Mouse (Mus musculus) liver, postnatal 0 days (tissue): Measurements from ENCODE around the gene Ggt1. TPM values are rescaled to one million over a fixed set of nuclear protein-coding genes. Genes with fewer than 3 reads are reported as not detected.
"Not testable (repeated sequence)": the region's sequence is repeated elsewhere in the genome, so short reads cannot be mapped to it uniquely, and the experiment has no call there.

ENCODE experiments used
- ATAC-seq: fragments of 200-750 bp; cut with Nextera tagmentation; 2 replicates; pipeline ENCODE4 v1.8.0; 2017; ENCODE audit warnings: mild to moderate bottlenecking, moderate library complexity
- DNase-seq: peaks from one replicate; pipeline ENCODE4 v3.0.0-alpha.2; 2016
- H3K27ac ChIP-seq: fragments of 300-500 bp; sonication (generic); 2 replicates; pipeline ENCODE4 v1.5.1; 2014; ENCODE audit warnings: antibody characterized with exemption, moderate library complexity, mild to moderate bottlenecking, low read depth
- H3K27me3 ChIP-seq: fragments of 300-500 bp; sonication (generic); 2 replicates; pipeline ENCODE4 v1.6.1; 2014; ENCODE audit warnings: low read length, control low read depth, mixed read lengths; ENCODE audit not compliant: insufficient read depth
- H3K36me3 ChIP-seq: fragments of 300-500 bp; sonication (generic); replicated peaks from 2 replicates; pipeline ENCODE4 v1.6.1; 2014; ENCODE audit warnings: mild to moderate bottlenecking, control low read depth, low read length, moderate library complexity, mixed read lengths; ENCODE audit not compliant: insufficient read depth
- H3K4me1 ChIP-seq: fragments of 300-500 bp; sonication (generic); 2 replicates; pipeline ENCODE4 v1.6.1; 2014; ENCODE audit warnings: antibody characterized with exemption, mild to moderate bottlenecking, control low read depth; ENCODE audit not compliant: insufficient read depth
- H3K4me2 ChIP-seq: fragments of 300-500 bp; sonication (generic); 2 replicates; pipeline ENCODE4 v1.6.1; 2014; ENCODE audit warnings: low read depth, mild to moderate bottlenecking, low read length, moderate library complexity, mixed read lengths
- H3K4me3 ChIP-seq: fragments of 300-500 bp; sonication (generic); 2 replicates; pipeline ENCODE4 v1.5.1; 2014; ENCODE audit warnings: low read depth, low read length
- H3K9ac ChIP-seq: fragments of 300-500 bp; sonication (generic); replicated peaks from 2 replicates; pipeline ENCODE4 v1.6.1; 2014; ENCODE audit warnings: mild to moderate bottlenecking, moderate library complexity
- H3K9me3 ChIP-seq: fragments of 300-500 bp; sonication (generic); 2 replicates; pipeline ENCODE4 v1.6.1; 2016; ENCODE audit warnings: mild to moderate bottlenecking, control low read depth, low read length, mixed read lengths
- CTCF ChIP-seq: sonication (generic); IDR thresholded peaks from 2 replicates; pipeline ENCODE4 v1.5.1; 2016; ENCODE audit warnings: antibody characterized with exemption, low read depth
- EP300 ChIP-seq: IDR thresholded peaks from 2 replicates; pipeline ENCODE4 v1.6.1; 2016; ENCODE audit warnings: antibody characterized with exemption, low read depth, mild to moderate bottlenecking
- WGBS: fragments of 180-500 bp; shearing (Covaris S2); extraction: QIAGEN DNeasy Blood & Tissue Kit; methylation state at CpG from one replicate; pipeline ENCODE4 v1.1.7; 2014; ENCODE audit not compliant: insufficient replicate concordance; 5-methylcytosine and 5-hydroxymethylcytosine counted together
- polyA plus RNA-seq: library from polyadenylated mRNA; unstranded; fragments of >200 nt; fragmentation: Nextera tagmentation; extraction: Ambion mirVana; gene quantifications from 2 replicates; pipeline ENCODE4 v1.2.1, GENCODE M21; 2015

Ggt1 gene
- polyA plus RNA-seq, 1 experiment from 2014 or later: 27.4 TPM

DNA sequence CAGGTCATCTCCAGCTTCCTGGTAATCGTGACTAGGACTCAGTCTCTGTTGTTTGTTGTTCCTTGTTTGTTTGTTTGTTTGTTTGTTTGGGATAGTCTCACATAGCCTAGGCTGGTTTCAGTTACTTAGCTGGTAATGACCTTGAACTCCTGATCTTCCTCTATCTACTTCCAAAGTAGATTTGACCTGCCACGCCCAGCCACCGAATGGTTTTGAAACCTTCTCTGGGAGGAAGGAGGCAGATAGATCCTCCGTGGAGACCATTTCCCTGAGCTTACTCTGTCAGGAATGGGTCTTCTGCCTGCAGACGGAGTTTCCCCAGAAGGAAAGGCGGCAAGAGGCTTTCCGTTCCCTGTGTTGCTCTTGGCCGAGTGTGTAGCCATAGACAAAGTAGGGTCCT is 1.2 kb downstream of the Ggt1 start:
- ATAC-seq: no peak
- Histone ChIP-seq H3K36me3 (no peaks in the 10 kb centered on the region), H3K4me1 (peaks cover 27% of the 10 kb centered on the region), H3K27me3 (peaks cover 36% of the 10 kb centered on the region), H3K9me3 (no peaks in the 10 kb centered on the region), H3K4me3 (no peak overlapping the region), H3K4me2 (no peak overlapping the region), H3K27ac (no peak overlapping the region), H3K9ac (no peak overlapping the region)
- no peak for DNase-seq
- WGBS: 80% methylated on average over 8 of the region's 8 CpGs
- TF ChIP-seq EP300 (no peak), CTCF (no peak)

DNA sequence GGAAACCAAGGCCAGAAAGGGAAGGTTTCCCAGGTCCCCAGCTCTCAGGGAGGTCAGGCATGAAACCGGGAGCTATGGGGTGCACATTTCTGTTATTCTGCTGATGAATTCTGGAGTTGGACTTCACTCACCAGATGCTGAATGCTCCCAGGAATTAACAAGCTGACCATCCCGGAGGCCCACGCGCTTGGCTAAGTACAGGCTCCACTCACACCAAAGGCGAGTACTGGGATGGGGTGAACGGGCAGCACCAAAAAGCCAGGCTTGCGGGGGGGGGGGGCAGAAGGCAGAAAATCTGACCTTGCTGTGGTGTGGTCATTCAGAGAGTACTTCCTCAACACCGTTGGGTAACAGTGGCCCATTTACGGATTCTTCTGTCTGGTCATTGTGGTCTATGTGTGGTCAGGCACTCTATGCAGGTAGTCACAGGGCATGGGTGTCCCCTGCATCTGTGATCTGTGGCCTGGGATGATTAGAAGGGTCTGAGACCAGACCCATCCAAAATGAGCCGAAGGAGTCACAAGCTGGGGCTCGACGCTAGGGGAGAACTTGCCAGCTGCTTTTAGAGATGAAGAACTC is 3.4 kb downstream of the Ggt1 start:
- 52% methylated on average over 12 of the region's 12 CpGs for WGBS
- DNase-seq (no peak), ATAC-seq (no peak)
- no peak for TF ChIP-seq CTCF
- TF ChIP-seq EP300: no peak
- H3K4me2 ChIP-seq: peak overlapping the region; percentile 20
- peak overlapping the region; percentile 67 for H3K27ac ChIP-seq
- no peak overlapping the region for H3K9ac ChIP-seq
- H3K27me3 ChIP-seq: peaks cover 21% of the 10 kb centered on the region
- peaks cover 31% of the 10 kb centered on the region for H3K4me1 ChIP-seq
- no peaks in the 10 kb centered on the region for H3K9me3 ChIP-seq
- no peak overlapping the region for H3K4me3 ChIP-seq
- H3K36me3 ChIP-seq: no peaks in the 10 kb centered on the region

DNA sequence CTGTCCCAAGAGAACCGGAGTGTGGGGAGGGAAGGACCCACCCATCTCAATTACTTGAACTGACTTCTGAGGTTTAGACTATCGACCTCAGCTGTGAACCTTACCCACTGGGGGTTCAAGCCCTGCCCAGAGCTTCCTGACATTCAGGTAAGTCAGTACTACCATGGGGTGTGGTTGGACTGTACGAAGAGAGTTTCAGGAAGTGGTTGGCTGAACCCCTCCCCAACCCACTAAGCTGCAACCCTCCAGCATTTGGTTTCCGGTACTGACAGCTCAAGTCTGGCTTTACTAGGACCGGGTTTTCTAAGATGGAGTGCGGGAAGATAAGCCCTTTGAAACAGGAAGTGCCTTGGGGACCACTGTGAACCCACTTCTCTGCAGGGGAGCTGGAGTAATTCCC is 4.0 kb downstream of the Ggt1 start:
- peak; percentile 37; the same call in 1 of the 2 replicates for ATAC-seq
- H3K4me1 ChIP-seq: peaks cover 27% of the 10 kb centered on the region
- H3K4me2 ChIP-seq: peak overlapping the region; percentile 20
- no peaks in the 10 kb centered on the region for H3K36me3 ChIP-seq
- 25% methylated on average over 6 of the region's 6 CpGs for WGBS
- H3K27ac ChIP-seq: peak overlapping the region; percentile 73
- H3K27me3 ChIP-seq: peaks cover 15% of the 10 kb centered on the region
- DNase-seq: no peak
- H3K9ac ChIP-seq: no peak overlapping the region
- no peak overlapping the region for H3K4me3 ChIP-seq
- no peak for TF ChIP-seq CTCF
- TF ChIP-seq EP300: no peak
- no peaks in the 10 kb centered on the region for H3K9me3 ChIP-seq

- 30% methylated on average over 7 of the region's 7 CpGs for WGBS
- peak overlapping the region; percentile 73 for H3K27ac ChIP-seq
- peaks cover 24% of the 10 kb centered on the region for H3K4me1 ChIP-seq
- H3K9ac ChIP-seq: no peak overlapping the region
- peak; percentile 52 for ATAC-seq
- peaks cover 10% of the 10 kb centered on the region for H3K27me3 ChIP-seq
- no peaks in the 10 kb centered on the region for H3K9me3 ChIP-seq
- H3K36me3 ChIP-seq: no peaks in the 10 kb centered on the region
- DNase-seq: peak; percentile 34
- H3K4me3 ChIP-seq: 0 out of 2 replicates have a peak overlapping the region, but pooled peaks have one; percentile 12
- no peak for TF ChIP-seq EP300
- TF ChIP-seq CTCF: no peak
- peak overlapping the region; percentile 20 for H3K4me2 ChIP-seq
Measured at GRCm38 (mm10) chr10:75565906-75566305, 4.5 kb downstream of the Ggt1 start.

GRCm38 (mm10) chr10:75566321-75566720 is 4.9 kb downstream of the Ggt1 start:
- Histone ChIP-seq H3K4me1 (peaks cover 24% of the 10 kb centered on the region), H3K9me3 (no peaks in the 10 kb centered on the region), H3K27ac (peak overlapping the region; percentile 73), H3K4me2 (peak overlapping the region; percentile 20), H3K4me3 (0 out of 2 replicates have a peak overlapping the region, but pooled peaks have one; percentile 12), H3K9ac (no peak overlapping the region), H3K27me3 (peaks cover 6% of the 10 kb centered on the region), H3K36me3 (no peaks in the 10 kb centered on the region)
- DNase-seq: no peak
- TF ChIP-seq CTCF (peak; percentile 15), EP300 (no peak)
- peak; percentile 37; the same call in 1 of the 2 replicates for ATAC-seq
- WGBS: 46% methylated on average over 5 of the region's 5 CpGs

- H3K4me2 ChIP-seq, H3K4me3 ChIP-seq, H3K27ac ChIP-seq, H3K9me3 ChIP-seq, H3K9ac ChIP-seq, H3K27me3 ChIP-seq, H3K36me3 ChIP-seq, ATAC-seq, DNase-seq: not testable (repeated sequence)
- peaks cover 24% of the 10 kb centered on the region for H3K4me1 ChIP-seq
- TF ChIP-seq CTCF: 0 out of 2 replicates have a peak, but pooled peaks have one; percentile 30
- WGBS: 84% methylated on average over 2 of the region's 2 CpGs
Measured at GRCm38 (mm10) chr10:75566765-75567164, 5.4 kb downstream of the Ggt1 start.

DNA sequence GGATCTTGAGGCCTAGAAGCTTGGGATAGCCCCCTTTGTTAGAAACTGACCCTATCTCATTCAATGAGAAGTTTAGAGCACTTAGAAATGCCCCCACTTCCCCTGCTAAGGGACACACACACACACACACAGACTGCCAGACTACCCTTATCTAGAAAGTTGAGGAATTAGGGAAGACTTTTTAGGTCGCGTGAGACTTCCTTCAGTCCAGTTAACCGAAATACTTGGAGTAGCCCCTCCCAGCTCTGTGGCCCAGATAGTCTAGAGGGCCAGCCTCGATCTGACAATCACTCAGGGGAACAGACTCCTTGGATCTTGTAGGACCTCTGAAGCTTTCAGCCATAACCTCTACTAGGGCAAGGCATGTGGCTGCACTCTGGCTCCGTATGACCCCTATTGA is 6.6 kb downstream of the Ggt1 start:
- no peak for DNase-seq
- peak overlapping the region; percentile 34 for H3K27ac ChIP-seq

More for the DNA sequence above, 6.6 kb downstream of the Ggt1 start:
- no peak for ATAC-seq
- Histone ChIP-seq H3K9me3 (no peaks in the 10 kb centered on the region), H3K4me2 (peak overlapping the region; percentile 55), H3K27me3 (no peaks in the 10 kb centered on the region), H3K4me3 (no peak overlapping the region), H3K4me1 (peaks cover 24% of the 10 kb centered on the region), H3K36me3 (no peaks in the 10 kb centered on the region), H3K9ac (no peak overlapping the region)
- TF ChIP-seq EP300 (no peak), CTCF (no peak)
- WGBS: 39% methylated on average over 5 of the region's 5 CpGs
